Mouse (Mus musculus) macrophage (primary cell): ENCODE measurements around the gene Ppm1d. TPM values are rescaled to one million over a fixed set of nuclear protein-coding genes. Genes with fewer than 3 reads are reported as not detected.
A peak's percentile ranks its signal among the peaks of the same experiment; 100 is the strongest.

Experiments used
- H3K27ac ChIP-seq: fragments of 350-480 bp; formaldehyde crosslinking; 2 replicates; pipeline ENCODE4 v1.9.0; 2021
- H3K36me3 ChIP-seq: fragments of 350-480 bp; formaldehyde crosslinking; 2 replicates; pipeline ENCODE4 v1.9.0; 2021; ENCODE audit errors: inconsistent target
- H3K4me3 ChIP-seq: fragments of 350-480 bp; formaldehyde crosslinking; 2 replicates; pipeline ENCODE4 v1.9.0; 2021; ENCODE audit errors: inconsistent target
- H3K79me2 ChIP-seq: fragments of 350-480 bp; formaldehyde crosslinking; 2 replicates; pipeline ENCODE4 v1.9.0; 2021; ENCODE audit errors: inconsistent target
- WGBS: methylation state at CpG from one replicate; pipeline ENCODE4 v1.1.7; 2026; ENCODE audit warnings: inconsistent platforms; ENCODE audit not compliant: missing documents; 5-methylcytosine and 5-hydroxymethylcytosine counted together
- polyA plus RNA-seq: library from polyadenylated mRNA; stranded (reverse); fragments of 250-400 nt; gene quantifications from 3 replicates; pipeline ENCODE4 v1.2.4, GENCODE M21; 2018; ENCODE audit warnings: inconsistent platforms

The Ppm1d gene
- polyA plus RNA-seq, 1 experiment from 2014 or later = 10.9 TPM

DNA sequence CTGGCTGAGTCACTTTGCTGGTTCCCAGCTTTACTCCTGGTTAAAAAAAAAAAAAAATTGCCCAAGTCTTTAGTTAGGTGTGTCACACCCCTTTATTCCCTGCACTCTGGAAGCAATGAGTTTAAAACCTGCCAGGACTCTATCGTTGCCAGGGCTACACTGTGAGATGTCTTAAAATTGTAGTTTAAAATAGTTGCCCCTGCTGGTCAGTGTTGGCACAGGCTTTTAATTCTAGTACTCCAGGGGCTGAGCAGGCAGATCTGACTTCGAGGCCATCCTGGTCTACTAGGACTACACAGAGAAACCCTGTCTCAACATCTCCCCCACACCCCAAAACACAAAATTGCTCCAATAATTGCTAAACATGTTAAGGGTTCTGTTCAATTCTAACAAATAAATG, 2.2 kb upstream of the Ppm1d start:
- Histone ChIP-seq H3K36me3 (no peaks in the 10 kb centered on the region), H3K27ac (no peak overlapping the region), H3K4me3 (no peak overlapping the region), H3K79me2 (peaks cover 22% of the 10 kb centered on the region)
- 65% methylated on average over 2 of the region's 2 CpGs for WGBS

DNA sequence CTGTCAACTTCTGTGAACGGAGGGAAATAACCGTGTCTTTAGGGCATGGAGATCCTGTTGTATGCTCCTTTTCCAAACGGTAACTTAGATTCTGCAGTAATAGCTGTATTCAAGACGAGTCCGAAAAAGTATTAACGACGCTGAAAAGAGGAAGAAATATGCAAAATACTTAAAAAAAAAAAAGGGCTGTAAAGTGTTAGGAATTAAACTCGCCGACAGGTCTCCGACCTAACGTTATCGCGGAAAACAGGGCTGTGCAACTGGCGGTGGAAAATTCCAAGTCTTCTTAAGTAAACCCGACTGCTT, 684 bp upstream of the Ppm1d start:
- H3K4me3 ChIP-seq = peak overlapping the region; percentile 53
- peak overlapping the region; percentile 78 for H3K27ac ChIP-seq
- WGBS = 2% methylated on average over 15 of the region's 15 CpGs

DNA sequence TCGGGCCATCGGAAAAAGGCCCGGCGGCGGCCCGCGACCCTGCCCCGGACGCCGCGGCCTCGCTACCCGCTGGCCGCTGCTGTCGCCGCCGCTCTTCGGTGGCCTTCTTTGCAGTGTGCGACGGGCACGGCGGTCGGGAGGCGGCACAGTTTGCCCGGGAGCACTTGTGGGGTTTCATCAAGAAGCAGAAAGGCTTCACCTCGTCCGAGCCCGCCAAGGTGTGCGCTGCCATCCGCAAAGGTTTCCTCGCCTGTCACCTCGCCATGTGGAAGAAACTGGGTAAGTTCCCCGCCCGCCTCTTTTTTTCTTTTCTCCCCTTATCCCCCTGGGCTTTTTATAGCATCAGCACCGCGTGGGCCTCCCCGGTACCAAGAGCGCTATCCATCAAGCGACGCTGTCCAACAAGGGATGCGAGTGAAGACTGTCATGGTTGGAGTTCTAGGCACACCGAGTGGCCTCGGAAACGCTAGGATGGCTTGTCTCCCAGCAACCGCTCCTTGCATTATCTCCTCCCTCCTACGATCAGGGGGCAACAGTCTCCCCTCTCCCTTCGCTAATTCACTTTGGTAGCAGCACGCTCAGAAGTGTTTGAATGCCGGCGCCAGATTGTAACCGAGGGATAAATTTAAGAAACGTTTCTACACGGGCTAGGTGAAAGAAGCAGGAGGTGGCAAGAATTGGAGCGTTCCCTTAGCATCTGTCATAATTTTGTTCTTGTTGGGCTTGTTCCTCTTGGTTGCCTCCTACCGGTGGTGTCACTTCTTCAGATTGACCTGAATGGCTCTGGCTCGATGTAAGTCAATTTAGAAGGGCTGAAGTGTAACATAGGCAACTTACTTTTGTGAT, 824 bp downstream of the Ppm1d start:
- Histone ChIP-seq H3K79me2 (peaks cover 52% of the 10 kb centered on the region), H3K4me3 (peak overlapping the region; percentile 86), H3K27ac (peak overlapping the region; percentile 37; the same call in 1 of the 2 replicates), H3K36me3 (no peaks in the 10 kb centered on the region)
- under 1% methylated on average over 54 of the region's 56 CpGs for WGBS

More for the DNA sequence above, 684 bp upstream of the Ppm1d start:
- H3K36me3 ChIP-seq = no peaks in the 10 kb centered on the region
- H3K79me2 ChIP-seq = peaks cover 37% of the 10 kb centered on the region

DNA sequence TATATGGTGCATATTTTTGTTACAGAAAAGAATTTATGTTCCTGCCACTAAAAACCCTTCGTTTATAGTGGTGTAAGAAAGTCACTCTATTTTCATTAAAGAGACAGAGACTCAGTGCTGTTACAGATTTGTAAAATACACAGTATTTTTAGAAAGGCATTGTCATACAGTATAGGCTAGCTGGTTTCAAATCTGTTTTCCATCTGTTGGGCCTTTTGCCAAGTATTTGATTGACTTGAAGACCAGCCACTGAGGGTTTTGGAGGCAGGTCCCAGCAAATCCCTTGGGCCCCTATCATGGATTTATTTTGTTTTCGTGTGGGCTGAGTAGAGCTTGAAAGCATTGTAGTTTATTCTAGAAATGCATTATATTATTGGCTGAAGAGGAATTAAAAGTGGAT, 1.8 kb downstream of the Ppm1d start:
- Histone ChIP-seq H3K4me3 (peak overlapping the region; percentile 86), H3K79me2 (peaks cover 62% of the 10 kb centered on the region), H3K36me3 (no peaks in the 10 kb centered on the region), H3K27ac (no peak overlapping the region)
- WGBS = 35% methylated on average over 2 of the region's 2 CpGs

DNA sequence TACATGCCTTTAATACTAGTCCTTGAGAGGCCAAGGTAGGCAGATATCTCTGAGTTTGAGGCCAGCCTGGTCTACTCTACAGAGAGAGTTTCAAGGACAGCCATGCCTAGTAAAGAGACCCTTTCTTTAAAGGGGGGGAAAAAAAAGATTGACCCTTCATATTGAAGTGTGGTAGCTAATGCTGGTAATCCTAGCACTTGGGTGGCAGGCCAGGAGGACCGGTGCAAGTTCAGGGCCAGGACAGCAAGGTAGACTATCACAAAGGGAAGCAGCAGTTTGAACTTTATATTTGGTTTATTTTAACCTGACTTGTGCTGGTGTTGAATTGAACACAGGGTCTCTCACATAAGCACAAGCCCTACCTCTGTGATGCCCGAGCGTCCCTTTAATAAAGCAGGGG, 2.3 kb downstream of the Ppm1d start:
- Histone ChIP-seq H3K4me3 (no peak overlapping the region), H3K79me2 (peaks cover 67% of the 10 kb centered on the region), H3K36me3 (no peaks in the 10 kb centered on the region), H3K27ac (no peak overlapping the region)
- 88% methylated on average over 3 of the region's 3 CpGs for WGBS

DNA sequence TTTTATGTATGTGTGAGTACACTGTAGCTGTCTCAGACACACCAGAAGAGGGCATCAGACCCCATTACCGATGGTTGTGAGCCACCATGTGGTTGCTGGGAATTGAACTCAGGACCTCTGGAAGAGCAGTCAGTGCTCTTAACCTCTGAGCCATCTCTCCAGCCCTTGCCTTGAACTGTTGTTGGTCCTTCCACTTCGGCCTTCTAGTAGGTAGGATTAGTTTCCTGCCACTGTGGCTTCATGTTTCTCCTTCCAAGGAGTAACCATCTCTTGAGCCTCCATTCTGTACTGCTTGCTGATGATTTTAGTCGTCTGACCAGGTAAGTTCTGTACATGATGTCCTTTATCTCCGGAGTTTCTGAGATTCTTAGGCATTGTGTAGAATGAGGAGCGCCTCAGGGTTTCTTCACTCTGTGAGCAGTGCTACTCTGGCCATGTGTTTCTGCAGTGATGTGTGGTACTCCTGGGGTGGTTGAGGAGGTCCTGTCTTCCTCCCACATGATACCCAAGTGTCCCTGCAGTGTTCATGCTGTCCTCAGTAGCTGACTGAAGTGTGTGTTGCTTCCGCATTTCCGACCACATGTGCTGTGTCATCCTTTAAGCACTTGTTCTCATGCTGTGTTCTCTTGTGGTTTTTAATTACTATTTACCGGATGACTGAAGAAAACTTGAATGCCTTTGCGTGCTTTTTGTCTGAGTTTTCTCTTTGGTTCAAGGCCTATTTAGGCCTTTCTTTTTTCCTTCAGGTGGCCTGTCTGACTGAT, 12.7 kb downstream of the Ppm1d start:
- WGBS = 32% methylated on average over 9 of the region's 9 CpGs
- Histone ChIP-seq H3K4me3 (no peak overlapping the region), H3K79me2 (peaks cover 83% of the 10 kb centered on the region), H3K36me3 (no peaks in the 10 kb centered on the region), H3K27ac (no peak overlapping the region)

DNA sequence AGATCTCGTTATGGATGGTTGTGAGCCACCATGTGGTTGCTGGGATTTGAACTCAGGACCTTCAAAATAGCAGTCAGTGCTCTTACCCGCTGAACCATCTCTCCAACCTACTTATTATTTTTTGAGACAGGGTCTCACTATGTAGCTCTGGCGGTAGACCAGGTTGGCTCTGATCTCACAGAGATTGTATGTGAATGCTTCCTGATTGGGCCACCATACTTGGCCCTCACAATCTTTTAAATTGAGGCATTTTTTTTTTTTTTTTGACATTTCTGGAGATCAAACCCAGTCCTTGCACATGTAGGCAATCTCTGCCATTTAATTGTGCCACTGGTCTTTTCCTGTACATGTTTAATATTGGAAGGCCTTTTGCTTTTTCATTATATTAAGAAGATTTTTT, 17.7 kb downstream of the Ppm1d start:
- WGBS = 90% methylated on average over 3 of the region's 3 CpGs
- Histone ChIP-seq H3K4me3 (no peak overlapping the region), H3K27ac (no peak overlapping the region), H3K79me2 (peaks cover 33% of the 10 kb centered on the region), H3K36me3 (peaks cover 21% of the 10 kb centered on the region; the same call in 1 of the 2 replicates)

DNA sequence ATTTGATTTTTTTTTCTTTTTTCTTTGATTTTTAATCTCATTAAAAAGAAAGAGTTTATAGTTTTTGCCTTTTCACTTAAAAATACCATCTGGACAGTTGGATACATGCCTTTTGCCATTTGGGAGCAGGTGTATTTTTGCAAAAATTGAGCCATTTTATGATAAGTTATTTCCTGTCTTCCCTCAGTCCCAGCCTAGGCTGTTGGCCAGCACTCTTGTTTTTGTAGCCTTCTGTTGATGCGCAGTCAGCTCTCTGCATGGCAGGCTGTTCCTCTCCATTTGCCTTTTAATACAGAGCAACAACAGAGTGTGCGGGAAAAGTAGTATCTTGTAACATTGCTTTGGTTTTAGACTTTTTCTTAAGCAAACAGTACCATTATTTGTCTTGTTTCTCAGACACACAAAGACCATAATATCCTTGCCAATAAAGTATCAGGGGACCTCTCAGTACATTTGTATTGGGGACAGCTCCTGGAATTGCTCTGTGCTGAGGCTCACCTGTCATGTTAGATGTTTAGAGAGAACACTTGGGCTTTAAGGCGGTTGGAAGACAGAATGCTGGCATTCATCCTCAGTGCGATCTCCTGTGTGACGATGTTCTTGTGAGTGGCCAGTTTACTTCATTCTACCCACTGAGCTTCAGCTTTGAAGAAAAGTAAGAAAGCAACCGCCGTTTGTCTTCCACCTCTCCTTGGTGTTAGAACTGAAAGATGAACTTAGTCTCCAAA, 18.3 kb downstream of the Ppm1d start:
- Histone ChIP-seq H3K36me3 (peaks cover 21% of the 10 kb centered on the region; the same call in 1 of the 2 replicates), H3K27ac (no peak overlapping the region), H3K79me2 (peaks cover 30% of the 10 kb centered on the region), H3K4me3 (no peak overlapping the region)
- 90% methylated on average over 7 of the region's 7 CpGs for WGBS

DNA sequence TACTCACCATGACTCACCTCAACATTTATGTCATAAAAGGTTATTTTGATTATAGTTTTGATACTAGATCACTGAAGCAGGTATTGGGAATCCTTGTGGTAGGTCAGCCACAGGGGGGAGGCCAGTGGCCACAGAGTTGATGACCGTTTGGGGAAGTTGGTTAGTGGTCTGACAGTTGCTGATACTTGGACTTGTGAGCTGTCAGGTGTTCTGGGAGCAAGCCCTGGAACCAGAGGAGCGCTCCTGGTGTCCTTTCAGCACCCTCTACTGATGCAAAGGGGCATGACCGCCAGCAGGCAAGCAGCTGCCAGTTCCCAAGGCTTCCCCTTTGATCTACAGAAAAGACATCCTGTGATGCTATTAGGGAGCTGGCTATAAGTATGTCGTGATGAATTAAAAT, 23.7 kb downstream of the Ppm1d start:
- Histone ChIP-seq H3K27ac (no peak overlapping the region), H3K36me3 (peaks cover 20% of the 10 kb centered on the region; the same call in 1 of the 2 replicates), H3K79me2 (no peaks in the 10 kb centered on the region), H3K4me3 (no peak overlapping the region)
- 66% methylated on average over 4 of the region's 4 CpGs for WGBS

DNA sequence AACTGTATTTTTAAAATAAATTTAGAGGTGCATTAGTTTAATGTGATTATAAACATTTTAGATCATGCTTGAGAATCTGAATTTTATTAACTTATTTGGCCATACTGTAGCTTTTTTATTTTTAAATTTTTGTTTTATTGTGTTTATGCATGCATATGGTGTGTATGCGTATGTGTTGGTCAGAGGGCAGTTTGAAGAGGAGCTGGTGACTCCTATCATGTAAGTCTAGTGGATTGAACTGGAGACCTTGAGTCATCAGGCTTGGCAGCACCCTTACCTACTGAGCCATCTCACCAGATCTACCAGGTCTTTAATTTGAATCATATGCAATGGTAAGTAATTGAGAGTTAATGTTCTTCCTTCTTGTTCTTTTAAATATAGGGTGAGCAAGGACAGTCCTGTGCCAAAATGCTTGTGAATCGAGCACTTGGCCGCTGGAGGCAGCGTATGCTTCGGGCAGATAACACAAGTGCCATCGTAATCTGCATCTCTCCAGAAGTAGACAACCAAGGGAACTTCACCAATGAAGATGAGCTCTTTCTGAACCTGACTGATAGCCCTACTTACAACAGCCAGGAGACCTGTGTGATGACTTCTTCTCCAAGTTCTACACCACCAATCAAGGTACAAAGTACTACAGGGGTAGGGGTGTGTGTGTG, 28.3 kb downstream of the Ppm1d start:
- WGBS = 97% methylated on average over 6 of the region's 6 CpGs
- H3K4me3 ChIP-seq = no peak overlapping the region
- no peaks in the 10 kb centered on the region for H3K79me2 ChIP-seq
- H3K36me3 ChIP-seq = peaks cover 14% of the 10 kb centered on the region; the same call in 1 of the 2 replicates
- no peak overlapping the region for H3K27ac ChIP-seq

DNA sequence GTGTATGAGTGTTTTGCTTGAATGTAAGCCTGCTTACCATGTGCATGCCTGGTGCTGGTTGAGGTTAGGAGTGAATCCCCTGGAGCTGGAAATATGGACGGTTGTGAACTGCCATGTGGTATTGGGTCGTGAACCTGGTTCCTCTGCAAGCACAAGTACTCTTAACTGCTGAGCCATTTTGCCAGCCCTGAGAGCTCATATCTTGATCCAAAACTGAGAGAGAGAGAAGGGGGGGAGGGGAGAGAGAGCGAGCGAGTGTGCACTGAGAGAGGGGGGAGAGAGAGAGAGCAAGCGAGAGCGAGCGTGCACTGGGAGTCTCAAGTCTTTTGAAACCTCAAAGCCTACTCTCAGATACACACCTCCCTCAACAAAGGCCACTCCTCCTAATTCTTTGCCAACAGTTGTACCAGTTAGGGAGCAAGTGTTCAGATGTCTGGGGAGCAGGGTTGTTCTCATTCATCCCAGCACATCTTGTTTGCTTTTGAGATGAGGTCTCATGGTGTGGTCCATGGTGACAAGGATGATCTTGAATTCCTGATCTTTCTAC, 29.1 kb downstream of the Ppm1d start:
- Histone ChIP-seq H3K36me3 (peaks cover 14% of the 10 kb centered on the region; the same call in 1 of the 2 replicates), H3K79me2 (no peaks in the 10 kb centered on the region), H3K4me3 (no peak overlapping the region), H3K27ac (no peak overlapping the region)
- WGBS = 97% methylated on average over 5 of the region's 7 CpGs

DNA sequence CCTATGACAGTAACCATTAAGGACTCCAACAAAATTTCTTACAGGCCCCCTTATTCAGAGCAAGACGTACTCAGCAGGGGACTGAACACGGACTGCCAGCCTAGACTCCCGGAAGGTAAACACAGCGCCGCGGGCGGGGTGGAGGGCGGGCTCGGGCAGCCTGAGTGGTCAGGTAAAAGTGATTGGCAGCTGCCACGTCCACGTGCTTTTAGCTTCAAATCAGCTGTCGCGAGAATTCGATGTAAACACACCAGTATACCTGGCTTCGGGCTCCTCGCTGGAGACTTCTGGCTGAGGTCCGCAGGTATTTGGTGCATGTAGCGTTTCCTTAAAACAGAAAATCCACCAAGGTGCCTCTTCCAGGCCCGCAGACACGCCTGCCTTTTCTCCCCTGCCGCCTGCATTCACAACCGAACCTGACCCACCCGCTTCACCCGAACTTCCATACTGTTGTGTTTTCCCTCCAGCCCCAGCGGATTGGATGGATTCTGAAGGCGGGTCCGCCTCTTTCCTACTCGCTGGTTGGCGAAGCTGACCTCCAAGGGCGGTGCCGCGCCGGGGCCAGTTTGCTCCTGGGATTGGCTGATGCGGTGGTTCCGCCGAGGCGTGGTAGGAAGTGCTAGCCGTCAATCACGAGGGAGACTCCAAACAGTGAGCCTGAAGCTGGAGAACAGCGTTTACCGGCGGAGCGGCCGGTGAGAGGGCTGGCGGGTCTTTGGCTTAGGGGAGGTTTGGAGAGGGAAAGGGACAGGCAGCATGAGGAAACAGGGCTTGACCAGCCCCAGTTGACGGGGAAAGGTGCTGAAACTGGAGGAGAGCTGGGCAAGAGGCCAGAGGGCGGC, 41.7 kb downstream of the Ppm1d start, which contains the start of gene Bcas3:
Gene Bcas3, plus strand, starts transcription at position 629 of the 842 bp plus-strand sequence.
- peak within 1 kb of the TSS; percentile 37 for H3K27ac ChIP-seq
- H3K36me3 ChIP-seq = no peaks in the 10 kb centered on the region
- no peaks in the 10 kb centered on the region for H3K79me2 ChIP-seq
- WGBS = 0% methylated on average over 47 of the region's 47 CpGs
- peak within 1 kb of the TSS; percentile 83 for H3K4me3 ChIP-seq

DNA sequence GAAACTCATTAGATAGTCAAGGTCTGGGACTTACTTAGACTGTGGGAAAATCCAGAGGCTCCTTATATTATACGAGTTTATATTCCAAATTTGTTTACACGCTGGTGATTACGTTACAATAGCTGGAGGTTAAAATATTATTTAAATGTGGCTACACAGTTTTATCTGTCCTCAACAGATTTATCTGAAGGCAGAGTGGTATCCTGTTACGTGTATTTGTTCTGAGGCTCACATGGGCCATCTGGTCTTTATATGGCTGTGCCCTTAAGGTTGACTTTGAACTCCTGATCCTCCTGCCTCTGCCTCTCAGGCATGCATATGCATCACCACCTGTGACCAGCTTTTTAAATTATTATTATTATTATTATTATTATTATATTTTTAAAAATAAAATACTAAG, 42.8 kb downstream of the Ppm1d start:
- Histone ChIP-seq H3K27ac (no peak overlapping the region), H3K4me3 (peak overlapping the region; percentile 83), H3K79me2 (no peaks in the 10 kb centered on the region), H3K36me3 (peaks cover under 1% of the 10 kb centered on the region; the same call in 1 of the 2 replicates)
- WGBS = 86% methylated on average over 4 of the region's 4 CpGs
